Mouse (Mus musculus): ENCODE results near the gene Dennd2a.
A peak's percentile ranks its signal among the peaks of the same experiment; 100 is the strongest.

Dennd2a gene

GRCm38 (mm10) chr6:39515739-39516131, 41.9 kb downstream of the Dennd2a start:
- DNase-seq (ENCODE audit: low spot score in 2 of 2) = no peak

- no peak for DNase-seq (ENCODE audit: low spot score in 2 of 2)
Measured at GRCm38 (mm10) chr6:39515040-39515738, 42.5 kb downstream of the Dennd2a start.

- no peak for DNase-seq (ENCODE audit: low spot score in 2 of 2)
Measured at GRCm38 (mm10) chr6:39503476-39503875, 54.2 kb downstream of the Dennd2a start.

- DNase-seq (ENCODE audit: low spot score in 2 of 2) = no peak
Measured at GRCm38 (mm10) chr6:39497165-39497564, 60.5 kb downstream of the Dennd2a start.

- DNase-seq (ENCODE audit: low spot score in 2 of 2) = peak; percentile 52 to 72
Measured at GRCm38 (mm10) chr6:39493129-39493714, 64.4 kb downstream of the Dennd2a start.

- DNase-seq (ENCODE audit: low spot score in 2 of 2) = no peak
Measured at GRCm38 (mm10) chr6:39492161-39492560, 65.5 kb downstream of the Dennd2a start.

GRCm38 (mm10) chr6:39491203-39491602, 66.5 kb downstream of the Dennd2a start:
- DNase-seq (ENCODE audit: low spot score in 2 of 2) = no peak

- DNase-seq (ENCODE audit: low spot score in 2 of 2) = peak in 1 of 2 experiments; percentile 39
Measured at GRCm38 (mm10) chr6:39488292-39488691, 69.4 kb downstream of the Dennd2a start.

DNA sequence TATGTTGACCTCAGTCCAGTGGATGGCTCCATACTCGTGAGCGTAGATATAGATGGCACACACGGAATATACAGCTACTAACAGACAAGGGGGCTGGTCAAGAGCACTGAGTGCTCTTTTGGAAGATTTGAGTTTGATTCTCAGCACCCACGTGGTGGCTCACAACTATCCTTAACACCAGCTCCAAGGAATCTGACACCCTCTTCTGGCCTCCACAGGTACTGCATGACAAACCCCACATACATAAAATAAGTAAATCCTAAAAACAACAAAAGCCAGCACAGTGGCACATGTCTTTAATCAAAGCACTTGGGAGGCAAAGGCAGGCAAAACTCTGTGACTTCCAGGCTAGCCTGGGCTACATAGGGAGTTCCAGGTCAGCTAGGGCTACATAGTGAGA, 74.0 kb downstream of the Dennd2a start:
- DNase-seq (ENCODE audit: low spot score in 2 of 2) = no peak

GRCm38 (mm10) chr6:39478509-39479150, 79.0 kb downstream of the Dennd2a start:
- DNase-seq (ENCODE audit: low spot score in 2 of 2) = no peak

DNA sequence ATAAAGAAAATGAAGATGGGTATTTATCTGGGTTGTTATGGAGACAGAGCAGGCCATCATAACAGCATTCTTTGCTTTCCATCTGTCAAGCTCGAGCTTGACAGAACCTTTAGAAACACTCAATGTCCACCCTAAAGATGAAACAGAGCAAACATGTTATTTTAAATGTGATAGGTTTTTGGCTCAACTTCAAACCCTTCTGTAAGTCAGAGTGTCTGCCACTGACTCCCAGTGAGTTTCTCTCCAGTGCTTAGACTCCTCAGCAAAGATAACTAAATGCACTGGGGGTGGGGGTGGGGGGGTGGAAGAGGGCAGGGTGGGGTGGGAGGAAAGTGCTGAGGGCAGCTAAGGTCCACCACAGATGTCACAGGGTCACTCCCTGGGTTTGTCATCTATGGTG, 81.0 kb downstream of the Dennd2a start:
- no peak for DNase-seq (ENCODE audit: low spot score in 2 of 2)

- no peak for DNase-seq (ENCODE audit: low spot score in 2 of 2)
Measured at GRCm38 (mm10) chr6:39474424-39474823, 83.2 kb downstream of the Dennd2a start.

- DNase-seq (ENCODE audit: low spot score in 2 of 2) = no peak
Measured at GRCm38 (mm10) chr6:39472837-39473236, 84.8 kb downstream of the Dennd2a start.

DNA sequence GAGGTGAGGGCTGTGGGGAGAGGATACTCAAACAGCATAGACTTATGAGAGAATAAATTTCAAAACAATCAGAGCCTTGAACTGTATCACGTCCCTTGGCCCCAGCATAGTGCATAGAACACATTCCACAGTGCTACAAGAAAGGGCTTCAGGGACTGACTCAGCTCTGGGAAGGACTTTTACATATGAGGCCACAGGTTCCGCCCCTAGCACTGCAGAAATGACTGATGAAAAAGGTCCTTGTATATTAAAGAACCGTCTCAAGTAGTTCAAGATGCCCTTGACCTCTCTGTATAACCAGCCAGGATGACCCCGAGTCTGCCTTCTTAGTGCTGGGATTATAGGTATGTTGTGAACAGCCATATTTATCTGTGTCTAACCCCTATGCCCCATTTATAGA, 85.4 kb downstream of the Dennd2a start:
- no peak for DNase-seq (ENCODE audit: low spot score in 2 of 2)

- DNase-seq (ENCODE audit: low spot score in 2 of 2) = peak; percentile 41 to 60
Measured at GRCm38 (mm10) chr6:39470076-39470475, 87.6 kb downstream of the Dennd2a start.

- DNase-seq (ENCODE audit: low spot score in 2 of 2) = no peak
Measured at GRCm38 (mm10) chr6:39469427-39469826, 88.2 kb downstream of the Dennd2a start.

DNA sequence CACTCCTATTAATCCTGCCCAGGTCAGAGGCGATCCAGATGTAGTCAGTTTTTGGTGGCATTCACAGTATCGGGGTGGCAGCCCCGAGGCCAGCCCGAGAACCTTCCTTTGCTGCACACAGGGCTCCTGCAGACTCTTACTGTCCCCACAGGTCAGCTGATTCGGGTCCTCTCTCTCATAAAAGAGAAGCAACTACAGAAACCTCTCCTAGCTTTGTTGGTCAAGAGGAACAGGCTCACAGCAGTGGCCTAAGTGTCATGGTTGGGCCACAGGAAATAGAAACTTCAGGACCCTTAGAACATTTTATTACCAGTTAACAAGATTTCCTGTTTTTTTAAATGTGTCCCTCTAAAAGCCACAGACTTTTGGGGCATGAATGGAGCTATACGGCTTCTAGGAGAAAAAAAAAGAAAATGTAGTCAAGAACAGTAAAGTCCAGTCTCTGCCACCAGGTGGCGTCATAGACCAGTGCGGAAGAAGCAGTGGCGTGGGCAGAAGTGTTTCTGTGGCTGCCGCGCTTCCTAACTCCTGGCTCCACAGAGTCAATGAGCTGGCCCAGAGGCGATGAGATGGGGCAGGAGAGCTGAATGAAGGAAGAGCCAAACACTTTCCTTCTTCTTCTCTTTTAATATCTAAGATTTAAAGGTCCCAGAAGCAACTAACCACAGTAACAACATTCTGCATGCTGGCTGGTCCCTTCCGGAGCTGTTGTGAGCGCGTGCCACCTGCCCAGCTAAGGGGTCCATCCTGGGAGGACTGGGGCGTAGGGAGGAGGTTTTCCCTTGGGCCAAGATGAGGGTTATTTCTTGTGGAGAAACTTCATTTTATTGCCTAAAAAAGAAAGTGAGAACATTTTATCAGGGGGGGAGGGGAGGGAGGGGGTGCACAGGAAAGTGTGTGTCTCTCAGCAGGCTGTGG, 94.8 kb downstream of the Dennd2a start:
- DNase-seq (ENCODE audit: low spot score in 2 of 2) = peak; percentile 62 to 67

- DNase-seq (ENCODE audit: low spot score in 2 of 2) = no peak
Measured at GRCm38 (mm10) chr6:39460040-39460439, 97.6 kb downstream of the Dennd2a start.

- DNase-seq (ENCODE audit: low spot score in 2 of 2) = no peak
Measured at GRCm38 (mm10) chr6:39455339-39456160, 102.1 kb downstream of the Dennd2a start.

- DNase-seq (ENCODE audit: low spot score in 2 of 2) = no peak
Measured at GRCm38 (mm10) chr6:39454616-39455015, 103.1 kb downstream of the Dennd2a start.

GRCm38 (mm10) chr6:39453564-39453963, 104.1 kb downstream of the Dennd2a start:
- DNase-seq (ENCODE audit: low spot score in 2 of 2) = no peak

All from right cerebral cortex, postnatal 36 days (tissue).